Mouse (Mus musculus) midbrain, postnatal 0 days (tissue): ENCODE measurements around the gene Msgn1. TPM values are rescaled to one million over a fixed set of nuclear protein-coding genes. Genes with fewer than 3 reads are reported as not detected.

ENCODE experiments used
- ATAC-seq: fragments of 200-750 bp; cut with Nextera tagmentation; 2 replicates; pipeline ENCODE4 v1.8.0; 2017; ENCODE audit warnings: moderate number of reproducible peaks, mild to moderate bottlenecking, moderate TSS enrichment, moderate library complexity; ENCODE audit not compliant: low FRiP score
- DNase-seq: peaks from one replicate; pipeline ENCODE4 v3.0.0-alpha.2; 2015; ENCODE audit warnings: low spot score
- H3K27ac ChIP-seq: fragments of 300-500 bp; sonication (generic); 2 replicates; pipeline ENCODE4 v1.5.1; 2014; ENCODE audit warnings: low read depth, mild to moderate bottlenecking, low read length, mixed read lengths
- H3K27me3 ChIP-seq: fragments of 300-500 bp; sonication (generic); 2 replicates; pipeline ENCODE4 v1.6.1; 2014; ENCODE audit warnings: low read length, control low read depth, mixed read lengths; ENCODE audit not compliant: insufficient read depth
- H3K36me3 ChIP-seq: fragments of 300-500 bp; sonication (generic); 2 replicates; pipeline ENCODE4 v1.6.1; 2014; ENCODE audit warnings: low read length, control low read depth, mixed read lengths; ENCODE audit not compliant: insufficient read depth
- H3K4me1 ChIP-seq: fragments of 300-500 bp; sonication (generic); 2 replicates; pipeline ENCODE4 v1.6.1; 2014; ENCODE audit warnings: mild to moderate bottlenecking, control low read depth, antibody characterized with exemption, low read length, mixed read lengths; ENCODE audit not compliant: insufficient read depth
- H3K4me2 ChIP-seq: fragments of 300-500 bp; sonication (generic); 2 replicates; pipeline ENCODE4 v1.6.1; 2014; ENCODE audit warnings: low read depth, mild to moderate bottlenecking, low read length, mixed read lengths; ENCODE audit not compliant: poor library complexity, severe bottlenecking
- H3K4me3 ChIP-seq: fragments of 300-500 bp; sonication (generic); 2 replicates; pipeline ENCODE4 v1.5.1; 2014; ENCODE audit warnings: low read depth, mild to moderate bottlenecking, low read length, moderate library complexity
- H3K9ac ChIP-seq: fragments of 300-500 bp; sonication (generic); replicated peaks from 2 replicates; pipeline ENCODE4 v1.6.1; 2014; ENCODE audit warnings: mild to moderate bottlenecking, low read length, moderate library complexity, mixed read lengths; ENCODE audit not compliant: poor library complexity, severe bottlenecking
- H3K9me3 ChIP-seq: fragments of 300-500 bp; sonication (generic); 2 replicates; pipeline ENCODE4 v1.6.1; 2016; ENCODE audit warnings: low read length, control low read depth
- CTCF ChIP-seq: IDR thresholded peaks from 2 replicates; pipeline ENCODE4 v1.5.1; 2016; ENCODE audit warnings: antibody characterized with exemption, mild to moderate bottlenecking
- WGBS: fragments of 180-500 bp; shearing (Covaris S2); extraction: QIAGEN DNeasy Blood & Tissue Kit; methylation state at CpG from one replicate; pipeline ENCODE4 v1.1.7; 2014; 5-methylcytosine and 5-hydroxymethylcytosine counted together
- polyA plus RNA-seq: library from polyadenylated mRNA; unstranded; fragments of >200 nt; fragmentation: Nextera tagmentation; extraction: Ambion mirVana; gene quantifications from 2 replicates; pipeline ENCODE4 v1.2.1, GENCODE M21; 2015
- total RNA-seq: library from RNA; depleted of rRNA; stranded (reverse); fragments of >200 nt; gene quantifications from 2 replicates; pipeline ENCODE4 v1.2.3, GENCODE M21; 2014; rRNA removed

The Msgn1 gene
- total RNA-seq, result not detected in 2 replicates
- polyA plus RNA-seq, result not detected in 2 replicates

DNA sequence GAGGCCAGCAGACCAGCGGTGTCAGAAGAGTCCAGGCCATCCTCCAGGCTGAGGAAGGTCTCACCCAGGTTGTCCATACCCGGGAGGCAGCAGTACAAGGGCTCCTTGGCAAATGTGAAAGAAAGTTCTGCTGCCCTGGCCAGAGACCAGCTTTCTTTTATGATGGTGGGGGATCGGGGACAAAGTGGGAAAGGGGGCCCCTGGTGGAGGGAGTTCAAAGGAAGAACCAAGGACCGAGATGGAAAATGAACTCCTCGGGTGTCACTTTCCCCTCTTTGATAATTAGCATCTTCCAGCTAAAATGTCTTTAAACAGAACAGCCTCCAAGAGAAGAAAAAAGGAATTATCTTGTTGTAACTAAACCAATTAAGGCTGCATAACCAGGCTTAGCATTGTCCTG is at the start of gene Msgn1:
TSS of gene Msgn1 (minus strand) at position 101 of the 400 bp plus-strand sequence.
- WGBS, result 35% methylated on average over 5 of the region's 5 CpGs
- no peak for ATAC-seq

DNA sequence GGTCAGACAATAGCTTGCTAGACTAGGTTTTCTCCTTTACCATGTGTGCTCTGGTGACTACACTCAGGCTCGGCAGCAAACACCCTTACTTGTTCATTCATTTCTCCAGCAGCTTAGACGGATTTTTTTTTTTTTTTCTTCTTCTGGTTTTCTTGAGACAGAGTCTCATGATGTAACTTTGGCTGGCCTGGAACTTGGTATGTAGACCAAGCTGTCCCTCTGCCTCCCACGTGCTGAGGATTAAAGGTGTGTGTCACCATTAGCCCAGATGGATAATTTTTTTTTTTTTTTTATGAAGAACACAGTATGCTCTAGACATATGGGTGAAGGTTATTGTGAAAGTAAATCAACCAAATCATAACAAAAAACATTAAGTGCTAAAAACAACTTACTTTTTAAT is 41.5 kb upstream of the Msgn1 start:
- WGBS, result 78% methylated on average over 3 of the region's 3 CpGs
- Histone ChIP-seq H3K27ac (no peak overlapping the region), H3K4me2 (no peak overlapping the region), H3K27me3 (no peaks in the 10 kb centered on the region), H3K9ac (no peak overlapping the region), H3K9me3 (no peaks in the 10 kb centered on the region), H3K4me1 (no peaks in the 10 kb centered on the region), H3K36me3 (no peaks in the 10 kb centered on the region), H3K4me3 (no peak overlapping the region)
- no peak for TF ChIP-seq CTCF
- no peak for ATAC-seq
- DNase-seq, result no peak

More for the DNA sequence above, at the start of gene Msgn1:
- Histone ChIP-seq H3K9me3 (no peaks in the 10 kb centered on the region), H3K27me3 (no peaks in the 10 kb centered on the region), H3K27ac (no peak within 1 kb of the TSS), H3K4me1 (no peaks in the 10 kb centered on the region), H3K4me3 (no peak within 1 kb of the TSS), H3K36me3 (no peaks in the 10 kb centered on the region), H3K4me2 (no peak within 1 kb of the TSS), H3K9ac (no peak within 1 kb of the TSS)
- no peak for DNase-seq
- no peak for TF ChIP-seq CTCF

DNA sequence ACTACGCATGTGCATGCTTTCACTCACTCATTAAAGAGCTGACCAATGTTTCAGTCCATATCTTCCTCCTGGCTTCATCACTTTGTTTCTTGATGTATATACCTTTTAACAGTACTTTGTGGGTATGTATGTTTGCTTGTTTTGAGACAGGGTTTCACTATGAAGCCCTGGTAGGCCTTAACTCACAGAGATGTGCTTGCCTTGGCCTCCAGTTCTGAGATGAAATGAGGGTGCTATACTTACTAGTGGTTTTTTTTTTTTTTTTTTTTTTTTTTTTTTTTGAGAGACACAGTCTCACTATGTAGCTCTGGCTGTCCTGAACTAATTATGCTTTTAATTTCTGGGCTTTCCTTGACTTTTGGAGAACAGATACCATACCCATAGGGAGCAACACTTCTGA is 38.7 kb upstream of the Msgn1 start:
- no peak overlapping the region for H3K4me2 ChIP-seq
- H3K4me3 ChIP-seq, result no peak overlapping the region
- no peaks in the 10 kb centered on the region for H3K9me3 ChIP-seq
- TF ChIP-seq CTCF, result no peak
- WGBS, result 100% methylated on average over 1 of the region's 1 CpGs
- no peaks in the 10 kb centered on the region for H3K4me1 ChIP-seq
- H3K9ac ChIP-seq, result no peak overlapping the region
- DNase-seq (no peak), ATAC-seq (no peak)
- no peaks in the 10 kb centered on the region for H3K36me3 ChIP-seq
- no peaks in the 10 kb centered on the region for H3K27me3 ChIP-seq
- no peak overlapping the region for H3K27ac ChIP-seq

DNA sequence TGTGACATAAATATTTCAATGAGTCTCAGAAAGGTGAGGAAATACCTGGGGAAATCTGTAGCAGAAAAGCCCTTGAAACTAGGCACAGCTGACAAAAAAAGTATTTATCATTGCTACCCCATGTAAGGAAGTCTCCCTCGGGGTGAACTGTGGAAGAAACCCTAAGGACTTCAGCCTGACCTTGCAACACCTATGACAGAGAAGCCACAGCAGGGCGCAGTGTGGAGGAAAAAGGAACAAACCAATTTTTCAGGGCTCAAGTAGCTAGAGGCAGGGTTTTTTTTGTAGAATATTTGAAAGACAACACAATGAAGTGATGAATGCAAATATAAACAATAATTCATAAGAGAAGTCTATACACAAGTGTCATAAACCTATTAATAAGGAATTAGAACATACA is 27.2 kb upstream of the Msgn1 start:
- DNase-seq (no peak), ATAC-seq (no peak)
- no peak for TF ChIP-seq CTCF
- Histone ChIP-seq H3K9ac (no peak overlapping the region), H3K4me1 (no peaks in the 10 kb centered on the region), H3K27ac (no peak overlapping the region), H3K27me3 (no peaks in the 10 kb centered on the region), H3K4me3 (no peak overlapping the region), H3K36me3 (no peaks in the 10 kb centered on the region), H3K4me2 (no peak overlapping the region), H3K9me3 (no peaks in the 10 kb centered on the region)
- WGBS, result 77% methylated on average over 2 of the region's 2 CpGs

DNA sequence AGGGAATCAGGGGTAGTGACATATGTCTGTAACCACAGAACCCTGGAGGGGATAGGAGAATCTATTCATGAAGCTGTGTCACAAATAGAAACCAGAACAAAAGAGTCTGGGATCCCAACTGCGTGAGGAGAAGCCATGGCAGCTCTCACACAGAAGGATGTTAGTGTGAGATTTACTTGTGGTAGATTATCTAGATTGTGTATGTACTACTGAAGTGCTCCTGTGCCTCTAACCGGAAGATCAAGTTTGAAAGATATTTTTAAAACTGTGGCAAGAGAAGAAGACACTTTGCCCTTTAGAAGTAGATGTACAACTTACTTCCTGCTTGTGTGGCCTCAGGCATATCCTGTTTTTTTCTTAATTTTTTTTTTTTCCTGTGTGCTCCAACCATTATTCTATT is 21.5 kb upstream of the Msgn1 start:
- no peak overlapping the region for H3K27ac ChIP-seq
- DNase-seq (no peak), ATAC-seq (no peak)
- no peaks in the 10 kb centered on the region for H3K9me3 ChIP-seq
- H3K4me1 ChIP-seq, result no peaks in the 10 kb centered on the region
- no peaks in the 10 kb centered on the region for H3K27me3 ChIP-seq
- TF ChIP-seq CTCF, result no peak
- H3K4me2 ChIP-seq, result no peak overlapping the region
- no peak overlapping the region for H3K4me3 ChIP-seq
- H3K9ac ChIP-seq, result no peak overlapping the region
- WGBS, result 79% methylated on average over 2 of the region's 2 CpGs
- H3K36me3 ChIP-seq, result no peaks in the 10 kb centered on the region

DNA sequence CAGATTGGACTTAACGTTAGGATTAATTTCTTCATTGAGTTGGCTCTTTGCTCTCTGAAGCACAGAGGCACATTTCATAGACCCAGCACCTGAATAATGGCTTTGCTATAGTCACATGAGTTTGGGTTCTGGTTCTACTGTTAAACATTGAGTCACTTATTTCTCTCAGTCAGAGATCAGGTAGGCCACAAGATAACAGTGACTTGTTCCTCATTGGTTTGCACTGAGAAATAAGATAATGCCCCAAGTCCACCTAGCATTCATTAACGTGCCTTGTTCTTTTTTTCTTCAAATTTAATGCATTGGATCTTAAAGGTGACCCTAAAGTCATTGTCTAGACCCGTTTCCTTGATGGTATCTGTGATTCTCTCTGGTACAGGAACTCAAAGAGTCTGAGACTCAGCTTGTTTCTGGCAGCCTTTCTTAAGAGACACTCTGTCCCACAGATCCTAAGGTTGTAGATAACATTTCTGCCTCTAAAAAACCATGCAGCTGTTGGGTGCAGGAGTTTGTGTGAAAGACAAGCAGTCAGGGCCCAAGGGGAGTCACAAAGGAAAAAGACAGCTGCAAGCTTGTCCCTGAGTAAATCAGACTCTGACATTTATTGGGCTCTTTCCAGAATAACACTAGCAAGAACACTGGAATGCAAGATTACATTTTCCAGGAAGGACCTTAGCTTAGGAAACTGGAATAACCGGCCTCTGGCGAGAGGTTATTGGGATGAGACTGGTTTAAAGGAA is 17.9 kb upstream of the Msgn1 start:
- no peak overlapping the region for H3K4me3 ChIP-seq
- ATAC-seq (no peak), DNase-seq (no peak)
- no peaks in the 10 kb centered on the region for H3K9me3 ChIP-seq
- no peaks in the 10 kb centered on the region for H3K4me1 ChIP-seq
- H3K9ac ChIP-seq, result no peak overlapping the region
- WGBS, result 84% methylated on average over 5 of the region's 5 CpGs
- H3K27me3 ChIP-seq, result no peaks in the 10 kb centered on the region
- no peak for TF ChIP-seq CTCF
- no peaks in the 10 kb centered on the region for H3K36me3 ChIP-seq
- H3K27ac ChIP-seq, result no peak overlapping the region
- no peak overlapping the region for H3K4me2 ChIP-seq
